Mouse (Mus musculus) urinary bladder, adult 2 months (tissue): ENCODE results near the gene Pde4a. TPM values are rescaled to one million over a fixed set of nuclear protein-coding genes. Genes with fewer than 3 reads are reported as not detected.
"Not testable (repeated sequence)": the region's sequence is repeated elsewhere in the genome, so short reads cannot be mapped to it uniquely, and the experiment has no call there.

Experiments used
- DNase-seq: peaks from one replicate; pipeline ENCODE4 v3.0.0; 2022; ENCODE audit warnings: low spot score
- polyA plus RNA-seq: library from polyadenylated mRNA; depleted of rRNA; stranded (reverse); fragments of >200 nt; gene quantifications from 2 replicates; pipeline ENCODE4 v1.2.3, GENCODE M21; 2012; rRNA removed

The Pde4a gene
- polyA plus RNA-seq, 1 experiment: 8.3 TPM

DNA sequence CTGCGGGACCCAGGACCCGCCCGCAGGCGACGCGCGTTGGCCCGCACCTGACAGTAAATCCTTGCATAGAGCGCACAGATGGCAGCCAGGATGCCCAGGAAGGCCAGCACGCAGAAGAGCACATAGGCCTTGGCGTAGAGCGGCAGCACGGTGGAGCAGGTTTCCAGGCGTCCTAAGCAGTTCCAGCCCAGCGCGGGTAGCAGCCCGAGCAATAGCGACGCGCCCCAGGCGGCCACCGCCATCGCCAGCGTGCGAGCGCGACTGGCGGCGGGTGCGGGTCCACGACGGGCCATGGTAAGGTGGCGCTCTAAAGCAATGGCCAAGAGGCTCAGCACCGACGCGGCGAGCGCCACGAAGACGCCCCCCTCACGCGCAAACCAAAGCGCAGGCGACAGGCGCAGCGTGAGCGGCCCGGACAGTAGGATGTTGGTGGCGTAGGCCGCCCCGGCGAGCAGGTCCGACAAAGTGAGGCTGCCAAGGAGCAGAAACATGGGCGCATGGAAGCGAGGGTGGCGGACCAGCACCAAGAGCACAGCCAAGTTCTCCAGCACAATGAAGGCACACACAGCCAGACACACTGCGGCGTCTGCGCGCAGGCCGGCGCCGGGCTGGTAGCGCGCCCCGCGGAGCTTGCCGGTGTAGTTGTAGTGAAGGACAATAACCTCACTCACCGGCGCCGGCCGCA, 79.1 kb downstream of the Pde4a start:
- no peak for DNase-seq

DNA sequence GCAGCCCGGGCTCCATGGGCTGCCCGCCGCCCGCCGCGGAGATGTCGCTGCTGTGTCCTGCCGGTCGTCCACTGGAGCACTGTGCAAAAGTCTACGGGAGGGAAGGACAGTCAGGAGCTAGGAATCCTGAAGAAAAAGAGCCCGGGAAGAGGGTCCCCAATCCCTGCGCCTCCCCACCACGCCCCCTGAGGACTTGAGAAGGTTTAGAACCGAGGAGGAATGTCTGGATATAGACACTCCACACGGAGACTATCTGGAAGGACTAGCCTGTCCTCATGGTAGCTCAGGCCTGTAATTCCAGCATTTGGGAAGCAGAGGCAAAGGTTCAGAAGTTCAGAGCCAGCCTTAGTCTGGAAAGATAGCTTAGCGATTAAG, 79.6 kb downstream of the Pde4a start:
- DNase-seq: no peak

DNA sequence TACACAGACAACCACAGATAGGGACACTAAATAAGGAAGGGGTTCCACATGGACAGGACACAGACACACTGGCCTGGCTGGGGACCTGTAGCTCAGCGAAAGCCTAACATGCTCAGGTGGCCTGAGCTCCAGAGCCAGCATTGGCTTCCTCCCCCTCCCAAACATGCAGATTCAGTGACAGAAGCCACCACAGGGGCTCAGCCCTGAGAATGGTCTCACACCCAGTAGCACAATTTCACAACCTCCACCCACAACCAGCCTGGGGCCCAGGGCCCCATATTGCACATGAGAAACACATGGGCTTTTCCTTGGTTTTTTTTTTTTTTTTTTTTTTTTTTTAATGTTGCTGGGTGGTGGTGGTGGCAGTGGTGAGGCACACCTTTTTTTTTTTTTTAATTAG, 80.8 kb downstream of the Pde4a start:
- no peak for DNase-seq

DNA sequence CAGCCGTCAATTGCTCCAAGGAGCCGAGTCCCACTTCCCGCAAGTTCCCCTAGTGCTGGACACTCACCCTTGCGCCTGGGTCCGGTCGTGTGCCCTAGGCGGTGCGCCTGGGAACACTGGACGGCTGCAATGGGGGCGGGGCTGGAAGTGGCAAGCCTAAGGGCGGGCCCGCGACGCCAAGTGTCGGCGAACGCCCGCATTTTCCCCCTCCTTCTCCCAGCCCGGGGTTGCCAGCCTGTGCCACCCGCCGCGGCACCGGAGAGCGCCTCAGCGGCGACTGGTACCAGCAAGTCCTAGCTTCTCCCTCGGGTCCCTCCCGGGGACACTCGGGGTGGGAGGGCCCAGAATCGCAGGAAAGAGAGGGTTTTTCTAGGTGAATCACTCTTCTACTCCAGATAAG, 82.8 kb downstream of the Pde4a start, which contains the start of gene S1pr5:
Gene S1pr5 (minus strand): TSS at position 118 of the 400 bp plus-strand sequence.
- no peak for DNase-seq

DNA sequence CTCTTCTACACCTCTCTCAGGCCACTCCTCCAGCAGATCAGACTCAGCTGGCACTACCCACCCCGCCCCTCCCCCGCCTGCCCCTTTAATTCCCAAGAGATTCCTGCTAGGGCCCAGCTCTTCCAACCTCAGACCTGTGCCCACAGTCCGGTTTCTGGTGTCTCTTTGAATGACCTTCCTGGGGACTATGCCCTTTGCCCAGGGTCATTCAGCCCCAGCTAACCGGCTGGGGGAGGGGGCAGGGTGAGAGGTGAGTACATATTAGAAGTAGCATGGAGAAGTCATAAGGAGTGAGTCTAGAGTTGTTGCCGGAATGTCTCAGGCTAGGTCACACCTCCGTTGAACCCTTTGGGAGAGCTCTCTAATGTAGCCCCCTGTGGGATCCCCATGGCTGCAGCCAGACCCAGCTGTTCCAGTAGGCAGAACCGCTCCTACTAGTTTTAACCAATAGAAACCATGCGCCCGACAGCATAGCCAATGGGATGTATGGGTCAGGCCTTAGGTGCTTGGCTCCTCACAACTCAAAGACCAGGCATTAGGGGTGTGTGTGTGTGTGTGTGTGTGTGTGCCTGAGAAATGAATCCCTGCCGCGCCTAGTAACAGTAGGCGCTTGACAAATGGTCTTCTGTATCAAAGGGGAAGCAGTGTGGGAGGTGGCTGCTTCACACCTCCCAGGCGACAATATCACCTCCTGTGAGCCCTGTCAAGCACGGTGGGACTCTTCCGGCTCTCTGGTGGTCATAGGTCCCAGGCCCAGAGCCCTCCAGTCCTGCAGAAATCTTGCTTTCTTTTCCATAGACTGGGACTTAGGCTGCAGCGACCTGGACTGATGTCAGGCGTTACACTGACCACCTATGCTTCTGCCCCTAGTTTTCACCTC, 84.4 kb downstream of the Pde4a start:
- no peak for DNase-seq

DNA sequence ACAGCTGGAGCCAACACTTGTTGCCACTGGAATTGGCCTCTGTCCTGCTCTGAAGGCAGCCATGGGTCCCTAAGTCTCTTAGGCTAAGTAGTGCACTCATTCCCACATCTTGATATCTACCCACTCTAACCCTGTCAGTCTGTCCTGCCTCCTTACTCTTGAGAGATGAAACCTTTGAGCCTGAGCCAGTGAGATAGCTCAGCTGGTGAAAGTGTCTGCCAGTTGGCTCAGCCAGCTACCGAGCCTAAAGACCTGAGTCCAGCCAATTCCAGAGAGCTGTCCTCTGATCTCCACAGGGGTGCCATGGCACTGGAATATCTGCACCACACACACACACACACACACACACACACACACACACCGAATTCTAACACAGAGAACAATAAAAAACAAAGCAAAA, 85.0 kb downstream of the Pde4a start:
- no peak for DNase-seq

DNA sequence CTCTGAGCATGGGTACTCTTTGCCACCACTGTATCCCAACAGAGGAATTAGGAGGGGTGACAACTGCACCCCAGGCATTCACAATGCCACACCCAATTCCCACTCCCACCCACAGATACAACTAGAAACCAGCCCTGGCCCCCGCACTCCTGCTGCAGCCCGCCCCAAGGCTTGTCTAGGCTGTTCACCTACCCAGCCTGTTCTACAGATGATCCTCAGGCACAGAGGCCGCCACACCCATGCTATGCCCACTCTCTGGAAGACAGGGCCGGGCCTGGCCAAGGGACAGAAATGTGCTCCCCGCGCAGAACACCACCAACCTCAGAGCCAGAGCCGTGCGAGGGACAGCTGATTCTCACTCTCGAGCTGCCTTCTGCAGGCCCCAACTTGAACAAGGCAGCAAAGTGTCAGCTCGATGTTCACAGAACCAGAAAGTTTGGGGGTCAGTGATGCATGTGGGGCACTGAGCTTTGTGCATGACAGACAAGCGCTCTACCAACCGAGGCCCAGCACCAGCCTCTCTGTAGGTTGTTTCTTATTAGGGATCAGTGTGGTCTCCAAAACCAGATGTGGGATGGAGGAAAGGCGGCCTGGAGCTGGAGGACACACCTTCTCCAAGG, 85.7 kb downstream of the Pde4a start:
- DNase-seq: no peak

DNA sequence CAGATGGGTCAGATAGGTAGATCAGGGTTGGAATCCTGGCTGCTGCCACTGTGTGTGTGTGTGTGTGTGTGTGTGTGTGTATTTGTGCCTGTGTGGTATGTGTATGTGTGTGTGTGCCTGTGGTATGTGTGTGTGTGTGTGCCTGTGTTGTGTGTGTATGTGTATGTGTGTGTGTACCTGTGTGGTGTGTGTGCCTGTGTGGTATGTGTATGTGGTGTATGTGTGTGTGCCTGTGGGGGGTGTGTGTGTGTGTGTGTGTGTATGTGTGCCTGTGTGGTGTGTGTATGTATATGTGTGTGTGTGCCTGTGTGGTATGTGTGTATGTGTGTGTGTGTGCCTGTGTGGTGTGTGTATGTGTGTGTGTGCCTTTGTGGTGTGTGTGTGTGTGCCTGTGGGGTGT, 89.2 kb downstream of the Pde4a start:
- no peak for DNase-seq

DNA sequence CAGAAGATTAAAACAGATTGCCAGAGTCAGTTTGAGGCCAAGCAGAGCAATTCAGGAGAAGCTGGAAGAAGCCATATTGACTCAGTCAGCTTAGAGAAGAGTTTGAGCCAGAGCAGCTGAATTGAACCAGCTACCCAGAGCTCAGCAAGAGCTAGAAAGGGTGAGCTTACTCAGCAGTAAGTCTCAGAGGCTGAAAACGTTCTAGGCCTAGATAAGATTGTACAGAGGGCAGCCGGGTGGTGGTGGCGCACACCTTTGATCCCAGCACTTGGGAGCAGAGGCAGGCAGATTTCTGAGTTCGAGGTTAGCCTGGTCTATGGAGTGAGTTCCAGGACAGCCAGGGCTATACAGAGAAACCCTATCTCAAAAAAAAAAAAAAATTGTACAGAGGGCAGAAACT, 90.8 kb downstream of the Pde4a start:
- DNase-seq: not testable (repeated sequence)

DNA sequence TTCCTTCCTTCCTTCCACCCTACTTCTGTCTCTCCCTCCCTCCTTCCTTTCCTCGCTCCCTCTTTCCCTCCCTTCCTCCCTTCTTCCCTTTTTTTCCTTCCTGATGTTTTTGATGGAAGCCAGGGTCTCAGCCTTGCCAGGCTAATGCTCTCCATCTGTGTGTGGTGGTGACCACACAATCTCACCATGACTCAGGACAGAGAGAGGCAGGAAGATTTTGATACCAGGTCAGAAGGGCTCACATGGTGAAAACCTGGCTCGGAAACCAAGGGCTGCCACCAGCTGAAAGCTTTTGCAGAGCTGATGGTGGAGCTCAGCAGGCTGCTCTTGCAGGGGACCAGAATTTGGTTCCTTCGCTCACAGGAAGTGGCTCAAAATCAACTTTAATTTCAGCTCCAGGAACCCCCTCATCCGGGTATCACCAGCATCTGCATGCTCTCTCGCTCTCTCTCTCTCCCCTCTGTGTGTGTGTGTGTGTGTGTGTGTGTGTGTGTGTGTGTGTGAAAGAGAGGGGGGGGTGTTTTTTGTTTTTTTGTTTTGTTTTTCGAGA, 95.1 kb downstream of the Pde4a start:
- no peak for DNase-seq

DNA sequence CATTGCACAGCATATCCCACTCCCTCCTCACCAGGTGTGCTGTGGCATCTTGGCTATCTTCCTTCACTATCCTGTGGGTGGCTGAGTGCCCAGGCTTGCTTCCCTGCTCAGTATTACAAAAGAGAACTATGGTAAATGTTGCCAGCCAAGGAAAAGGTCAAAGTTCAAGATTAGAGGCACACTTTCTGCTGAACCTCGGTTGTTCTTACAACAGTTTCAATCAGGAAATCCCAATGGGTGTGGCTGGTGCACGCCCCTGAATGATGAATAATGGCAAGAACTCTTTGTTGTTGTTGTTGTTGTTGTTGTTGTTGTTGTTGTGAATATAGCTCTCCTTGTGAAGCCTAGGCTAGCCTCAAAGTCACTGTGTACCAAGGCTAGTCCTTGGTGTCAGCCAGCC, 96.3 kb downstream of the Pde4a start:
- no peak for DNase-seq

Other genes with a start within 250 kb of the Pde4a start
- 19.1 and 19.7 TPM in 2 replicates for gene Dnmt1, start 205.8 kb upstream of the Pde4a start, polyA plus RNA-seq
- gene S1pr2, start 188.9 kb upstream of the Pde4a start, polyA plus RNA-seq: 11.6 and 11.7 TPM in 2 replicates
- gene Mrpl4, start 163.0 kb upstream of the Pde4a start, polyA plus RNA-seq: 78.8 and 88.8 TPM in 2 replicates
- gene Icam1, start 149.7 kb upstream of the Pde4a start, polyA plus RNA-seq: 27.4 and 28.7 TPM in 2 replicates
- gene Icam4, start 136.3 kb upstream of the Pde4a start, polyA plus RNA-seq: 1.1 and 1.5 TPM in 2 replicates
- 1.2 TPM in 2 replicates for gene Icam5, start 133.6 kb upstream of the Pde4a start, polyA plus RNA-seq
- 0.43 TPM in 1 of 2 replicates, not detected in the other for gene Zglp1, start 98.6 kb upstream of the Pde4a start, polyA plus RNA-seq
- gene Gm49373, start 92.6 kb upstream of the Pde4a start, polyA plus RNA-seq: 0.80 and 0.94 TPM in 2 replicates
- 51.2 and 63.1 TPM in 2 replicates for gene Fdx1l, start 92.1 kb upstream of the Pde4a start, polyA plus RNA-seq
- gene Gm38431, start 73.7 kb upstream of the Pde4a start, polyA plus RNA-seq: 1.3 and 1.8 TPM in 2 replicates
- 24.2 and 33.2 TPM in 2 replicates for gene Raver1, start 73.7 kb upstream of the Pde4a start, polyA plus RNA-seq
- gene Tyk2, start 34.5 kb upstream of the Pde4a start, polyA plus RNA-seq: 23.9 and 28.5 TPM in 2 replicates
- 198 and 211 TPM in 2 replicates for gene Cdc37, start 15.7 kb upstream of the Pde4a start, polyA plus RNA-seq
- gene Keap1, start 73.6 kb downstream of the Pde4a start, polyA plus RNA-seq: 36.8 and 38.7 TPM in 2 replicates
- gene S1pr5, start 82.7 kb downstream of the Pde4a start, polyA plus RNA-seq: 0.32 and 0.47 TPM in 2 replicates
- 23.6 and 27.3 TPM in 2 replicates for gene Atg4d, start 99.6 kb downstream of the Pde4a start, polyA plus RNA-seq
- gene Kri1, start 122.3 kb downstream of the Pde4a start, polyA plus RNA-seq: 31.0 and 31.8 TPM in 2 replicates
- gene Cdkn2d, start 125.7 kb downstream of the Pde4a start, polyA plus RNA-seq: 17.9 and 18.2 TPM in 2 replicates
- 40.7 and 46.5 TPM in 2 replicates for gene Ap1m2, start 146.6 kb downstream of the Pde4a start, polyA plus RNA-seq
- gene Slc44a2, start 155.0 kb downstream of the Pde4a start, polyA plus RNA-seq: 136 and 143 TPM in 2 replicates
- gene Ilf3, start 202.2 kb downstream of the Pde4a start, polyA plus RNA-seq: 43.9 and 48.5 TPM in 2 replicates
- gene Qtrt1, start 246.1 kb downstream of the Pde4a start, polyA plus RNA-seq: 32.2 and 38.8 TPM in 2 replicates